Mouse (Mus musculus): Measurements from ENCODE around the gene Top3b. TPM values are rescaled to one million over a fixed set of nuclear protein-coding genes. Genes with fewer than 3 reads are reported as not detected.

Gene Top3b
- polyA plus RNA-seq, 1 experiment from 2014 or later, result 66.5 TPM

DNA sequence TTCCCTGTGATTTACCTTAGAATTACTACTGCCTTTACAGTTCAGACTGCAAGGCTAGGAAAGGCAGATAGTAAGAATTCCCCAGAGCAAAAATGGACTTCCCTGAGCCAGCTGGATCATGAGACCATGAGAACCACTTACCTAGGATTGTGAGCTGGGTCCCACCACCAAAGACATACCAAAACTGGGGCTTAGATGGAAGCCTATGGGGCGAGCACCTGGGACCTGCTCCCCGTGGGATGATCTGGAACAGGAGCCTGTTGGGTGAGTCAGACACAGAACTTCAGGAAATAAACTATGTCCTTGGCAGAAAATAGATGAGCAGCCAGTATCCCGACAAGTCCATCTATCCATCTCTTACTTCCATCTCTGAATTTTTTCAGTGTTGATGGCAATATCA lies 8.2 kb upstream of the Top3b start:
- Histone ChIP-seq H3K4me1 (no peaks in the 10 kb centered on the region), H3K4me3 (replicated peaks) (no peak overlapping the region), H3K27ac (no peak overlapping the region), H3K4me2 (no peak overlapping the region), H3K9ac (no peak overlapping the region), H3K36me3 (replicated peaks) (no peaks in the 10 kb centered on the region), H3K9me3 (no peaks in the 10 kb centered on the region), H3K27me3 (no peaks in the 10 kb centered on the region)
- WGBS, result 83% methylated on average over 3 of the region's 3 CpGs
- no peak for ATAC-seq (ENCODE audit: low FRiP score)

DNA sequence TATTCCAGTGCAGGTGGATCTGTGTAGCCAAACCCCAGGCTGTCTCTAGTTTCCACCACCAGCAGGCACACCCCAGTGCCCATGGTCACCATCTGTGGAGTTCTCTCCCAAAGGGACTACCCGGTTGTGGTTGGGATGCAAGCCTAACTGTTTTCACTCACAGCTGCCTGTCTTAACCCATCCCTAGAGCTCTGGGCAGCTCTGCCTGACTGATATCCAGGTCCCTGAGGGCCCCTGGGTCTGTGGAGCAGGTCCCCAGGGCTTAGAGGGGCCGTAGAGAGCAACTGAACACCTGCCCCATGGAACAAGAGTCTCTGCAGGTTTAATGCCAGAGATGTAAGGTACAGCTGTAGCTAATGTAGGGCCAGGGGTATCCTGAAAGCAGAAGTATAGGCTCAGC lies 6.6 kb upstream of the Top3b start, which contains the start of gene Igll1:
TSS of gene Igll1 (minus strand) at position 8 of the 400 bp plus-strand sequence.
- 79% methylated on average over 2 of the region's 2 CpGs for WGBS
- H3K9ac ChIP-seq, result no peak within 1 kb of the TSS
- no peaks in the 10 kb centered on the region for H3K9me3 ChIP-seq
- no peak within 1 kb of the TSS for H3K4me3 ChIP-seq (replicated peaks)
- no peaks in the 10 kb centered on the region for H3K27me3 ChIP-seq
- no peaks in the 10 kb centered on the region for H3K36me3 ChIP-seq (replicated peaks)
- no peak within 1 kb of the TSS for H3K4me2 ChIP-seq
- ATAC-seq (ENCODE audit: low FRiP score), result no peak
- H3K4me1 ChIP-seq, result no peaks in the 10 kb centered on the region
- H3K27ac ChIP-seq, result no peak within 1 kb of the TSS

DNA sequence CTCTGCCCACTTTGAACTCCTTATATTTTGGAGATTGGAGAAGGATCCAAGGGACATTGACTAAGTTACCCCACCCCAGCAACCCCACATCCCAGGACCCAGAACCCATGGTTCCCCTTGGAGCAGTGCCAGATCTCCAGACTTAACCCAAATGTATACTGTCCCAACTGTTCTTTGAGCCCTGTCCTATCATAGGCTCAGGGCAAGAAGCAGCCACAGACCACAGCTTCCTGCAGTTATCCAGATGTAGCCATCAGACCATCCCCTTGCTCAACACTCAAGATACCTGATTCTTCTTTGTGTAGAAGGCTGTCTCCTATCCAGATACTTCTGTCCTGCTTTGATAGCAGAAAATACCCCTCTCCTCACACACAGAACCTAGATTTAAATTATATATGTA lies 5.3 kb upstream of the Top3b start:
- no peak for ATAC-seq (ENCODE audit: low FRiP score)
- no peaks in the 10 kb centered on the region for H3K9me3 ChIP-seq
- no peaks in the 10 kb centered on the region for H3K36me3 ChIP-seq (replicated peaks)
- no peak overlapping the region for H3K9ac ChIP-seq
- H3K27ac ChIP-seq, result no peak overlapping the region
- H3K4me1 ChIP-seq, result no peaks in the 10 kb centered on the region
- no peak overlapping the region for H3K4me3 ChIP-seq (replicated peaks)
- H3K27me3 ChIP-seq, result no peaks in the 10 kb centered on the region
- no peak overlapping the region for H3K4me2 ChIP-seq

DNA sequence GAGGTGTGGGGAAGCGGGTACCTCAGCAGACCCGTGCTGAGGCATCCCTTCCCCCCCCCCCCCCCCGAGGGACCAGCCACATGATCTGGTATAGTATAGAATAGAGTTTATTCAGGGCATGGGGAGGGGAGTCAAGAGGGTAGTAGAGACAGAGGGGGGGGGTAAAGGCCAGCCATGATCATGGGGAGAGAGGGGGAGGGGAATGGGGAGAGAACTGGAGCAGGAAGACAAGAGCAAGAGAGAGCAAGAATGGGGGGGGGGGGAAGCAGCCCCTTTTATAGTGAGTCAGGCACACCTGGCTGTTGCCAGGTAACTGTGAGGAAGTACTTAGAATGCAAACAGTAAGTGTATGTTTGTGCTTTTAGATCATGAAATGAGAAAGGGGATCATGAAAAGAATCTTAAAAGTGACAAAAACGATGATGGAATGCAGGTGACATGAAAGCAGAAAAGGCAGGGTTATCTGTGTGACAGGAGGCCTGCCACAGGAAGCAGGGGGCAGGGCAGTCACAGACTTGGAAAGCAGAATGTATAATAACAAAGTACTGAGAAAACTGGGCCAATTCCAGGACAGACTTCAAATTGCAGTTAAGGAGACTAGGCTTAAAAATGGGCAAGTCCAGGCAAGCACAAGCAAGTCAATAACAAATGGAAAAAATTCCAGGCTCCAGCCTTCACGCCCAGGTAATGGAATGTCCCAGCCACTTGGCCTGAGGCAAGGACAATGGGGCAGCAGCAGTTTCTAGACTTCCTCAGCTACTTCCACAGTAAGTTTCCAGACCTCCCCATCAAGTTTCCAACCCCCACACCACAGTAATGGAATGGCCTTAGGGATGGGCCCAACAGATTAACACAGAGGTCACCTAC lies 4.6 kb upstream of the Top3b start:
- no peaks in the 10 kb centered on the region for H3K9me3 ChIP-seq
- H3K27me3 ChIP-seq, result no peaks in the 10 kb centered on the region
- H3K9ac ChIP-seq, result no peak overlapping the region
- no peak overlapping the region for H3K27ac ChIP-seq
- 64% methylated on average over 4 of the region's 5 CpGs for WGBS
- H3K4me3 ChIP-seq (replicated peaks), result no peak overlapping the region
- no peak overlapping the region for H3K4me2 ChIP-seq
- no peaks in the 10 kb centered on the region for H3K4me1 ChIP-seq
- ATAC-seq (ENCODE audit: low FRiP score), result no peak
- no peaks in the 10 kb centered on the region for H3K36me3 ChIP-seq (replicated peaks)

DNA sequence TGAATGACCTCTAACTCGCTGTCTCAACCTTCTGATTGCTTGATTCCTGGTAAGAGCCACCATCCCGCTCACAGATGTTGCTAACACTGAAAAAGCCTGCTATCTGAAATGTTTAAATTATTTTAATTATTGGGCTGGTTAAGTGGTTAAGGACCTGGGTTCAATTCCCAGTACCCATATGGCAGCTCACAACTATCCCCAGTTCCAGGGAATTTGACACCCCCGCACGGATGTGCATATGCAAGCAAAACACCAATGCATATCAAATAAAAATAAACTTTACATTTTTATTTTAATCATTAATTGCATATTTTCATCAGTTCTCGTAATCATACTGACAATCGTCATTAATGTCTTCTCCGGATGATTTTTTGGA lies 307 bp upstream of the Top3b start:
- Histone ChIP-seq H3K9ac (peak overlapping the region; percentile 86; the same call in 1 of the 2 replicates), H3K36me3 (replicated peaks) (peaks cover 3% of the 10 kb centered on the region; the same call in 1 of the 2 replicates), H3K9me3 (no peaks in the 10 kb centered on the region), H3K27me3 (no peaks in the 10 kb centered on the region), H3K4me3 (replicated peaks) (peak overlapping the region; percentile 77), H3K27ac (peak overlapping the region; percentile 95; the same call in 1 of the 2 replicates), H3K4me1 (peaks cover 9% of the 10 kb centered on the region), H3K4me2 (peak overlapping the region; percentile 68)
- 35% methylated on average over 7 of the region's 7 CpGs for WGBS
- ATAC-seq (ENCODE audit: low FRiP score), result peak; percentile 76

DNA sequence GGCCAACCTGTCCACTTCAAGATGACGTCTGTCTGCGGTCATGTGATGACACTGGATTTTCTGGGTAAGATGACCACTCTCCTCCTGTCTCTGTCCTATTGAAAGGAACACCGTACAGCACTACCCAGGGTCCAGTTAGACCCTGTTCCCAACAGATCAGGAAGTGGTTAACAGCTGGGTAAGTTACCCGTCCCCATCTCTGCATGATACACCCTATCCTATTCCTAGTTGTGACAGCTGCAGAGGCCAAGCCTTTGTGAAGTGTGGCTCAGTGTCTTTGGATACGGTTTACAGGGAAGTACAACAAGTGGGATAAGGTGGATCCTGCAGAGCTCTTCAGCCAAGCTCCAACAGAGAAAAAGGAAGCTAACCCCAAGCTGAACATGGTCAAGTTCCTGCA lies 8.5 kb downstream of the Top3b start:
- H3K4me2 ChIP-seq, result no peak overlapping the region
- peaks cover 10% of the 10 kb centered on the region for H3K9me3 ChIP-seq
- no peak overlapping the region for H3K4me3 ChIP-seq (replicated peaks)
- H3K27ac ChIP-seq, result no peak overlapping the region
- ATAC-seq (ENCODE audit: low FRiP score), result no peak
- H3K27me3 ChIP-seq, result no peaks in the 10 kb centered on the region
- WGBS, result 88% methylated on average over 5 of the region's 5 CpGs
- no peak overlapping the region for H3K9ac ChIP-seq
- no peaks in the 10 kb centered on the region for H3K4me1 ChIP-seq
- H3K36me3 ChIP-seq (replicated peaks), result peaks cover 84% of the 10 kb centered on the region

DNA sequence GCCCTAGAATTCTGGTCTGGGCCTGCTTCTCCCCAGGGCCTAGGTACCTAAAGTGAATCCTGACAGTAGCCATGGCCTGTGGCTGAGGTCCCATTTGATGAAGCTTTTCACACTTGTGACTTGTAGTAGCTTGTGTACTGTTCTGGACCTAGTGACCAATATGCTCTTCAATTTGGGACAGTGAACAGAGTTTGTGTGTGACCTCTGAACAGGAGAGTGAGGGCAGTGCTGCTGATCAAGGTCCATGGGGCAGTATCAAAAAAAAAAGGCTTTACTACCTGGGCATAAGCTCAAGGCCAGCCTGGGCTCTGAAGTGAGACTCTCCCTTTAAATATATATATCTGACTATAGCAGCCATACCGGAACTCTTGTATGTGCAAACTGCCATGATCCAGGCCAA lies 17.8 kb downstream of the Top3b start:
- no peak for ATAC-seq (ENCODE audit: low FRiP score)
- no peaks in the 10 kb centered on the region for H3K4me1 ChIP-seq
- H3K4me2 ChIP-seq, result no peak overlapping the region
- H3K36me3 ChIP-seq (replicated peaks), result peaks cover 100% of the 10 kb centered on the region
- no peak overlapping the region for H3K27ac ChIP-seq
- no peaks in the 10 kb centered on the region for H3K9me3 ChIP-seq
- H3K4me3 ChIP-seq (replicated peaks), result no peak overlapping the region
- WGBS, result 100% methylated on average over 1 of the region's 1 CpGs
- no peak overlapping the region for H3K9ac ChIP-seq
- H3K27me3 ChIP-seq, result no peaks in the 10 kb centered on the region

DNA sequence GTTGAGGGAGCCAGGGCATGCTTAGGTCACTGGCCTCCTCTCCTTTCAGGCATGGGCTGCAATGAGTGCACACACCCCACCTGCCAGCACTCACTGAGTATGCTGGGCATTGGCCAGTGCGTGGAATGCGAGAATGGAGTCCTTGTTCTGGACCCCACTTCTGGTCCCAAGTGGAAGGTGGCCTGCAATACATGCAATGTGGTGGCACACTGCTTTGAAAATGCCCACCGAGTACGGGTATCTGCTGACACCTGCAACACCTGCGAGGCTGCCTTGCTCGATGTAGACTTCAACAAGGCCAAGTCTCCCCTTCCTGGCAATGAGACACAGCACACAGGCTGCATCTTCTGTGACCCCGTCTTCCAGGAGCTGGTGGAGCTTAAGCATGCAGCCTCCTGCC lies 21.8 kb downstream of the Top3b start:
- Histone ChIP-seq H3K4me2 (no peak overlapping the region), H3K36me3 (replicated peaks) (peaks cover 72% of the 10 kb centered on the region), H3K27me3 (no peaks in the 10 kb centered on the region), H3K4me1 (peaks cover 10% of the 10 kb centered on the region), H3K9ac (no peak overlapping the region), H3K4me3 (replicated peaks) (no peak overlapping the region), H3K27ac (no peak overlapping the region), H3K9me3 (no peaks in the 10 kb centered on the region)
- no peak for ATAC-seq (ENCODE audit: low FRiP score)
- WGBS, result 96% methylated on average over 7 of the region's 7 CpGs

DNA sequence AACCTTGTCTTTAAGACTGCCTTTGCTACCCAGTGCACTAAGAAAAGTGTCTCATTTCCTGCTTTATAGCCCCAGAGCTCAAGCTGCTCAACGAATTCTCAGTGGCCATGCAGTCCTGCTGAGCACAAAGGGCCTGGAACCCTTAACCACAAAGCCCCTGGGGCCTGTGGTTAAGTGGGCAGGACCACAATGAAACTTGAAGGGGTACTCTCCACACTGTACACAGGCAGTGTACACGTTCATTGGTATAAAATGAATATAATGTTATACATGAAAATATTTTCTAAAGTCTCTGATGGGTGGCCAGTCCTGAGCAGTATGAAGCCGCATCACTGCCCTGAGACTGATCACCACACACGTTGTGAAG lies 25.5 kb downstream of the Top3b start:
- Histone ChIP-seq H3K9me3 (no peaks in the 10 kb centered on the region), H3K27ac (peak overlapping the region; percentile 38; the same call in 1 of the 2 replicates), H3K4me3 (replicated peaks) (0 out of 2 replicates have a peak overlapping the region, but pooled peaks have one; percentile 59), H3K4me2 (peak overlapping the region; percentile 84; the same call in 1 of the 2 replicates), H3K4me1 (peaks cover 18% of the 10 kb centered on the region), H3K27me3 (no peaks in the 10 kb centered on the region), H3K36me3 (replicated peaks) (peaks cover 36% of the 10 kb centered on the region), H3K9ac (no peak overlapping the region)
- ATAC-seq (ENCODE audit: low FRiP score), result no peak
- 24% methylated on average over 4 of the region's 4 CpGs for WGBS

DNA sequence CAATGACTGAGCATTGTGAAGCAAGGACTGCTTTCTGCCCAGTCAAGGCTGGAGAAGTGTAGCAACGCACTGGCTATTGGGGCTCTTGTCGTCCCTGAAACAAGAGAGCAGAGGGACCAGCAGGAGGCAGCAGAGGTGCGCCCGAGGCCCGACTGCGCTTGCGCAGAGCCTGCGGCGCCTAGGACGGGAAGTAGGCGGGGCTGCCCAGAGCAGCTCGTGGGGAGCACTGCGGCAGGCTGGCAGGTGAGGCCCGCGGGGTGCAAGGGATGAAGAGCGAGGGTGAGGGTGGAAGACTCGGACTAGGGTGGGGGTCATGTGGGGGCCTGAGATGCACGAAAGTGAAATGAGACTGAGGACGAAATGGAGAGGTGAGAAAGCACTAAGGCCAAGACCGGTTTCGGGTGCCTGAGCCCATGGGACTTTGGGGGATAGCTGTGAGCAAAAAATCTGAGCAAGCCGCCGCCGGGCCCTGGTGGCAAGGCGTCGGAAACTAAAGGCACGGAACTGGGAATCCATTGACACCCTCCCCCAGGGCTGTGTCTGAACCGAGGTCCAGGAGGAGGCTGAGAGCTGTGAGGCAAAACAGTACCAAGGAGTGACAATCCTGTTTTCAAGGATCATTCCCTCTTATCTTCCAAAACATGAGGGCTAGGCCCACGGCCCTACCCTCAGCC lies 26.0 kb downstream of the Top3b start, which contains the start of gene Ppm1f:
TSS of gene Ppm1f (plus strand) at position 88 of the 674 bp plus-strand sequence.
- peak within 1 kb of the TSS; percentile 84 for H3K4me2 ChIP-seq
- peak within 1 kb of the TSS; percentile 38; the same call in 1 of the 2 replicates for H3K27ac ChIP-seq
- no peaks in the 10 kb centered on the region for H3K27me3 ChIP-seq
- no peaks in the 10 kb centered on the region for H3K9me3 ChIP-seq
- under 1% methylated on average over 29 of the region's 29 CpGs for WGBS
- peaks cover 18% of the 10 kb centered on the region for H3K4me1 ChIP-seq
- H3K4me3 ChIP-seq (replicated peaks), result peak within 1 kb of the TSS; percentile 59
- ATAC-seq (ENCODE audit: low FRiP score), result peak; percentile 95
- H3K36me3 ChIP-seq (replicated peaks), result peaks cover 30% of the 10 kb centered on the region
- H3K9ac ChIP-seq, result peak within 1 kb of the TSS; percentile 72

DNA sequence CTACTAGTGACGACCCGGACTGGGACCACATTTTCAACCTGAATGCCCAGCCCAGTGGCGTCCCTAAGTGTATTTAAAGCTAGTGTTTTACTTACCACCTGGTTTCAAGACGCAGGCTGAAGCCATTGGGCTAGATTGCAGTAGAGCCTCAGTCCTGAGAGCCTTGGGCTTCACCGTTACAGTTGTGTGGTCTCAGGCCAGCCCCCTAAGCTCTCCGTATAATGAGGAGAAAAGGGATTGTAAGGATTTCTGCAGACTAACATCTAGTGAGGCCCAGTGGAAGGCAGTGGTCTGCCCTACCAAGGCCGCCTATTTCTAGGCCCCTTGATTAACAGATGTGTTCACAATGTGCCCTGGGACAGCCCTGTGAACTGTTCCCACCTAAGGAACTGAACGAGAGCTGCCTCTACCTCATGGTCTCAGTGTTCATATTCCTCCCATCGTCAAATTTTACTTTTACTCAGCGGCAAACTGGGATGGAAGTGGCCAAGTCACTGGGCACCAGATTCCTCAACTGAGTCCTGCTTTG lies 26.6 kb downstream of the Top3b start:
- peak overlapping the region; percentile 84 for H3K4me2 ChIP-seq
- H3K9me3 ChIP-seq, result no peaks in the 10 kb centered on the region
- peaks cover 18% of the 10 kb centered on the region for H3K4me1 ChIP-seq
- H3K4me3 ChIP-seq (replicated peaks), result peak overlapping the region; percentile 59
- WGBS, result 27% methylated on average over 10 of the region's 10 CpGs
- H3K9ac ChIP-seq, result peak overlapping the region; percentile 72
- peak overlapping the region; percentile 37; the same call in 1 of the 2 replicates for H3K27ac ChIP-seq
- ATAC-seq (ENCODE audit: low FRiP score), result no peak; the same call in none of the 2 replicates
- H3K27me3 ChIP-seq, result no peaks in the 10 kb centered on the region
- peaks cover 24% of the 10 kb centered on the region for H3K36me3 ChIP-seq (replicated peaks)

DNA sequence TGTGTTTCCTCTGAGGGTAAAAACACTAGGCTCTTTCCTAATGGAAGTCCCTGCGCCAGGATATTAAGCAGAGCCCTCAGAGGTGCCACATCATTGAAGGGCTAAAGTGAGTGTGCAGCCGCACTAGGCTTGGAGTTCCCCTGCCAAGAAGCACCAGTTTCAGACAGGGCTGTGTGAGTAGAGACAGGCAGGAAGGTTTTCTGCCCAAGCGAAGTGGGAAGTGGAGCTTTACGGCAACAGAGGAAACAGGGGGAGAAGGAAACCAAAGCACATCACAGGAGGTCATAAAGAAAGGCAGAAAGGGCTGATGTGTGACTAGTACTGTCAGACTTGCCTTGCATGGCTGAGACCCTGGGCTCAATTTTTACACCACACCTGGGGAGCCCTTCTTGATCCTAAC lies 31.8 kb downstream of the Top3b start:
- Histone ChIP-seq H3K9ac (no peak overlapping the region), H3K4me2 (no peak overlapping the region), H3K9me3 (no peaks in the 10 kb centered on the region), H3K27me3 (no peaks in the 10 kb centered on the region), H3K27ac (no peak overlapping the region), H3K36me3 (replicated peaks) (peaks cover 31% of the 10 kb centered on the region), H3K4me3 (replicated peaks) (no peak overlapping the region), H3K4me1 (peaks cover 8% of the 10 kb centered on the region)
- 87% methylated on average over 4 of the region's 4 CpGs for WGBS
- ATAC-seq (ENCODE audit: low FRiP score), result no peak
